Mouse (Mus musculus): ENCODE data around the gene Leprot.

GRCm38 (mm10) chr4:101669811-101670210, 22.3 kb downstream of the Leprot start:
- TF ChIP-seq CTCF (IDR thresholded peaks at IDR 0.05; ENCODE audit: low read depth, low read length) (no peak), GATA2 (IDR thresholded peaks at IDR 0.05; ENCODE audit: borderline replicate concordance, low read depth, low read length) (no peak)
